9 mouse cellular contexts compared by ENCODE assay signal in the genomic region with DNA sequence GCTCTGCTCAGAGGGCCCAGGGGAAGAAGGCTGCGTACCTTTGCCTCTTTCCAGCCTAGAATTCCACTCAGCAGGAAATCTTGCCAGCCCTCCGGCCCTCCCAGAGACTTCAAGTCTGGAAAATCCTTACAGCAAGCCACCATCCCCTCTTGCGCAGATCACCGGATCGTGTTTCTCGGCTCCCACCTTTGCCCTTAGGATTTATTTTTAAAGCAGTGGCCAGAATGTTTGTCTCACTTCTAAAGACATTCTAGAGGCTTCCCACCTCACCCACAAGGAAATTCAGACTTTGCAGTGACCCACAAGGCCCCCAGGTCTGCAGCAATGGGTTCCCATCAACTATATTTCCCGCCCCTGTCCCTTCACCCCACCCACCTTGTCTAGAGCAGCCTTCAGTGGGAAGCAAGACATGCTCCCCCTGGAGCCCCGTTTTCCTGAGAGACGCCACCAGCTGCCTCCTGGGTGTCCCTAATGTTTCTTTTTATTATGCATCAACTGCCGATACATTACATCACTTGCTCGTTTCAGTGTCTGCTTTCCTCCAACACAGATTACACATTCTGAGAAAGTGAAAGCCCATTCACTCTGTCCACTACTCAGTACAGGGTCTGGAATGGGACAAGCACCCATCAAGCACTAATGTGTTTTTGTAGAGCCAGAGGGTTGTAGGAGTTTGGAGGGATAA.
DNase-seq lines count a peak whose midpoint lies in the region; ATAC-seq and TF ChIP-seq lines count a peak whose summit lies in the region.
"Had no signal": no experiment of that assay in that cellular context is flagged by ENCODE, and none has a peak within 500 bp of the region (broad histone marks: within the 10 kb centered on the region; RNA-seq: fewer than 3 reads in every experiment).

No protein-coding gene starts in this region.

- H3K9ac ChIP-seq in lung, embryonic 16.5 days (ENCODE audit: low read length): peak overlapping the region; percentile 33; the same call in 1 of the 2 replicates
- 0 out of 2 replicates have a peak overlapping the region, but pooled peaks have one; percentile 5 for H3K9ac ChIP-seq in forebrain, embryonic 15.5 days (replicated peaks)
- H3K9ac ChIP-seq in limb, embryonic 15.5 days: no peak overlapping the region
- H3K9ac ChIP-seq: liver, embryonic 15.5 days had no signal

- no peak for ATAC-seq in lung, embryonic 16.5 days (ENCODE audit: low read depth)
- ATAC-seq in forebrain, embryonic 15.5 days (replicated peaks): peak; percentile 57
- ATAC-seq in limb, embryonic 15.5 days (ENCODE audit: insufficient number of reproducible peaks, low FRiP score, low TSS enrichment, low read depth): no peak
- no peak for ATAC-seq in erythroid progenitor cell, adult 5-6 weeks (replicated peaks; ENCODE audit: low FRiP score, poor library complexity, severe bottlenecking)
- no peak for ATAC-seq in monocyte, adult 5-6 weeks (replicated peaks; ENCODE audit: insufficient number of reproducible peaks, low FRiP score, low TSS enrichment, poor library complexity, severe bottlenecking)

- TF ChIP-seq POLR2A in lung, adult 2 months (IDR thresholded peaks at IDR 0.05; ENCODE audit: borderline replicate concordance, extremely low read depth, low read depth, low read length): no peak

- peak overlapping the region; percentile 8; the same call in 1 of the 2 replicates for H3K4me3 ChIP-seq in lung, embryonic 16.5 days (ENCODE audit: low read length)
- H3K4me3 ChIP-seq in lung, adult 2 months (replicated peaks; ENCODE audit: extremely low read depth, low read depth, low read length): no peak overlapping the region
- H3K4me3 ChIP-seq in forebrain, embryonic 15.5 days: 0 out of 2 replicates have a peak overlapping the region, but pooled peaks have one; percentile 1
- no peak overlapping the region for H3K4me3 ChIP-seq in limb, embryonic 15.5 days
- H3K4me3 ChIP-seq: erythroblast, embryonic 14.5 days; liver, embryonic 15.5 days had no signal

- H3K9me3 ChIP-seq in lung, embryonic 16.5 days (ENCODE audit: control insufficient read depth, low read length): no peaks in the 10 kb centered on the region
- H3K9me3 ChIP-seq in forebrain, embryonic 15.5 days: no peaks in the 10 kb centered on the region
- H3K9me3 ChIP-seq in limb, embryonic 15.5 days: no peaks in the 10 kb centered on the region
- H3K9me3 ChIP-seq: liver, embryonic 15.5 days had no signal

- peak overlapping the region; percentile 68; the same call in 1 of the 2 replicates for H3K27ac ChIP-seq in lung, embryonic 16.5 days (ENCODE audit: low read length)
- H3K27ac ChIP-seq in forebrain, embryonic 15.5 days (replicated peaks): no peak overlapping the region
- peak overlapping the region; percentile 50 for H3K27ac ChIP-seq in limb, embryonic 15.5 days
- H3K27ac ChIP-seq: liver, embryonic 15.5 days had no signal

- peaks cover 24% of the 10 kb centered on the region for H3K4me1 ChIP-seq in lung, embryonic 16.5 days (replicated peaks; ENCODE audit: control insufficient read depth, insufficient read depth, low read length)
- peaks cover 2% of the 10 kb centered on the region; the same call in 1 of the 2 replicates for H3K4me1 ChIP-seq in lung, adult 2 months (ENCODE audit: control insufficient read depth, insufficient read depth, low read length)
- H3K4me1 ChIP-seq in forebrain, embryonic 15.5 days: peaks cover 21% of the 10 kb centered on the region
- H3K4me1 ChIP-seq in limb, embryonic 15.5 days: peaks cover 26% of the 10 kb centered on the region

- no peak for TF ChIP-seq CTCF in lung, adult 2 months (IDR thresholded peaks at IDR 0.05; ENCODE audit: insufficient read depth, low read length)

- no peaks in the 10 kb centered on the region for H3K36me3 ChIP-seq in lung, embryonic 16.5 days (ENCODE audit: control insufficient read depth, insufficient read depth, low read length)
- H3K36me3 ChIP-seq in forebrain, embryonic 15.5 days: no peaks in the 10 kb centered on the region
- H3K36me3 ChIP-seq in limb, embryonic 15.5 days: no peaks in the 10 kb centered on the region
- H3K36me3 ChIP-seq: liver, embryonic 15.5 days had no signal

- 21% methylated on average over 11 of the region's 11 CpGs for WGBS in lung, embryonic 16.5 days
- WGBS in lung, adult 2 months: 52% methylated on average over 11 of the region's 11 CpGs
- 11% methylated on average over 11 of the region's 11 CpGs for WGBS in forebrain, embryonic 15.5 days
- 16% methylated on average over 11 of the region's 11 CpGs for WGBS in limb, embryonic 15.5 days

- DNase-seq in lung, adult 2 months: no peak
- no peak for DNase-seq in spleen, adult 18-20 months

- H3K27me3 ChIP-seq in lung, embryonic 16.5 days (ENCODE audit: control insufficient read depth, insufficient read depth, low read depth, low read length): no peaks in the 10 kb centered on the region
- no peaks in the 10 kb centered on the region for H3K27me3 ChIP-seq in forebrain, embryonic 15.5 days
- no peaks in the 10 kb centered on the region for H3K27me3 ChIP-seq in limb, embryonic 15.5 days
- H3K27me3 ChIP-seq: liver, embryonic 15.5 days had no signal

- peak overlapping the region; percentile 17 for H3K4me2 ChIP-seq in lung, embryonic 16.5 days (ENCODE audit: low read depth, low read length)
- peak overlapping the region; percentile 31 for H3K4me2 ChIP-seq in forebrain, embryonic 15.5 days (replicated peaks)
- H3K4me2 ChIP-seq in limb, embryonic 15.5 days: peak overlapping the region; percentile 24; the same call in 1 of the 2 replicates
- H3K4me2 ChIP-seq: liver, embryonic 15.5 days had no signal

Comparison
In these comparisons a context has a peak if more than half of its experiments do, and no peak if none do; other contexts are left out.
1. H3K4me3 ChIP-seq: peak in lung, embryonic 16.5 days (single experiment) and forebrain, embryonic 15.5 days (single experiment); none in lung, adult 2 months (single experiment) and limb, embryonic 15.5 days (single experiment).
2. Peak in every context shown above with its lines, with median percentiles within 50 percentile points of each other: H3K4me2 ChIP-seq.